Mouse (Mus musculus): ENCODE data around the gene Sprr2a2. TPM values are rescaled to one million over a fixed set of nuclear protein-coding genes. Genes with fewer than 3 reads are reported as not detected.
"Not testable (repeated sequence)": the region's sequence is repeated elsewhere in the genome, so short reads cannot be mapped to it uniquely, and the experiment has no call there.

The Sprr2a2 gene
- polyA plus RNA-seq, 1 experiment from 2014 or later: 0.21 TPM

- DNase-seq; H3K27me3 ChIP-seq (ENCODE audit: insufficient read depth, low read length); H3K27ac ChIP-seq (ENCODE audit: low read depth); ATAC-seq; H3K4me3 ChIP-seq (ENCODE audit: low read depth, low read length); H3K36me3 ChIP-seq (replicated peaks; ENCODE audit: insufficient read depth, low read length); H3K9me3 ChIP-seq (ENCODE audit: low read length); H3K4me2 ChIP-seq (ENCODE audit: low read depth, low read length); H3K4me1 ChIP-seq (ENCODE audit: insufficient read depth); H3K9ac ChIP-seq (replicated peaks): not testable (repeated sequence)
- 54% methylated on average over 3 of the region's 3 CpGs for WGBS (ENCODE audit: insufficient replicate concordance)
These were observed 11.7 kb downstream of the Sprr2a2 start for GRCm38 (mm10) chr3:92227410-92227809.

GRCm38 (mm10) chr3:92236463-92237189, 20.9 kb downstream of the Sprr2a2 start:
- not testable (repeated sequence) for H3K27me3 ChIP-seq (ENCODE audit: insufficient read depth, low read length); ATAC-seq; DNase-seq; H3K9ac ChIP-seq (replicated peaks); H3K27ac ChIP-seq (ENCODE audit: low read depth); H3K4me1 ChIP-seq (ENCODE audit: insufficient read depth); H3K4me3 ChIP-seq (ENCODE audit: low read depth, low read length); H3K9me3 ChIP-seq (ENCODE audit: low read length); H3K4me2 ChIP-seq (ENCODE audit: low read depth, low read length); H3K36me3 ChIP-seq (replicated peaks; ENCODE audit: insufficient read depth, low read length)
- WGBS (ENCODE audit: insufficient replicate concordance): no CpG with 5 or more reads among the region's 5 CpGs

- not testable (repeated sequence) for H3K4me2 ChIP-seq (ENCODE audit: low read depth, low read length); H3K9ac ChIP-seq (replicated peaks); ATAC-seq; H3K4me3 ChIP-seq (ENCODE audit: low read depth, low read length); H3K27me3 ChIP-seq (ENCODE audit: insufficient read depth, low read length); DNase-seq; H3K36me3 ChIP-seq (replicated peaks; ENCODE audit: insufficient read depth, low read length); H3K27ac ChIP-seq (ENCODE audit: low read depth); H3K4me1 ChIP-seq (ENCODE audit: insufficient read depth); H3K9me3 ChIP-seq (ENCODE audit: low read length)
These were observed 23.0 kb downstream of the Sprr2a2 start for GRCm38 (mm10) chr3:92238736-92239135.

GRCm38 (mm10) chr3:92239197-92239596, 23.5 kb downstream of the Sprr2a2 start:
- ATAC-seq; H3K4me2 ChIP-seq (ENCODE audit: low read depth, low read length); H3K27me3 ChIP-seq (ENCODE audit: insufficient read depth, low read length); H3K36me3 ChIP-seq (replicated peaks; ENCODE audit: insufficient read depth, low read length); H3K9me3 ChIP-seq (ENCODE audit: low read length); DNase-seq; H3K4me3 ChIP-seq (ENCODE audit: low read depth, low read length); H3K9ac ChIP-seq (replicated peaks); H3K4me1 ChIP-seq (ENCODE audit: insufficient read depth); H3K27ac ChIP-seq (ENCODE audit: low read depth): not testable (repeated sequence)
- no CpG with 5 or more reads among the region's 1 CpGs for WGBS (ENCODE audit: insufficient replicate concordance)

GRCm38 (mm10) chr3:92244833-92245232, 29.1 kb downstream of the Sprr2a2 start:
- not testable (repeated sequence) for H3K4me1 ChIP-seq (ENCODE audit: insufficient read depth); H3K27ac ChIP-seq (ENCODE audit: low read depth); H3K27me3 ChIP-seq (ENCODE audit: insufficient read depth, low read length); H3K4me2 ChIP-seq (ENCODE audit: low read depth, low read length); ATAC-seq; H3K36me3 ChIP-seq (replicated peaks; ENCODE audit: insufficient read depth, low read length); H3K9ac ChIP-seq (replicated peaks); DNase-seq; H3K9me3 ChIP-seq (ENCODE audit: low read length); H3K4me3 ChIP-seq (ENCODE audit: low read depth, low read length)

- peak; percentile 20; the same call in 1 of the 2 replicates for ATAC-seq
- H3K27me3 ChIP-seq (ENCODE audit: insufficient read depth, low read length); H3K36me3 ChIP-seq (replicated peaks; ENCODE audit: insufficient read depth, low read length); H3K9ac ChIP-seq (replicated peaks); H3K4me3 ChIP-seq (ENCODE audit: low read depth, low read length); H3K9me3 ChIP-seq (ENCODE audit: low read length); H3K4me1 ChIP-seq (ENCODE audit: insufficient read depth); H3K27ac ChIP-seq (ENCODE audit: low read depth); DNase-seq; H3K4me2 ChIP-seq (ENCODE audit: low read depth, low read length): not testable (repeated sequence)
- WGBS (ENCODE audit: insufficient replicate concordance): no CpG with 5 or more reads among the region's 10 CpGs
These were observed 30.5 kb downstream of the Sprr2a2 start for GRCm38 (mm10) chr3:92246245-92246644.

GRCm38 (mm10) chr3:92248494-92248893, 32.8 kb downstream of the Sprr2a2 start:
- not testable (repeated sequence) for H3K9ac ChIP-seq (replicated peaks); H3K4me1 ChIP-seq (ENCODE audit: insufficient read depth); H3K36me3 ChIP-seq (replicated peaks; ENCODE audit: insufficient read depth, low read length); DNase-seq; H3K4me3 ChIP-seq (ENCODE audit: low read depth, low read length); H3K4me2 ChIP-seq (ENCODE audit: low read depth, low read length); H3K9me3 ChIP-seq (ENCODE audit: low read length); H3K27me3 ChIP-seq (ENCODE audit: insufficient read depth, low read length); H3K27ac ChIP-seq (ENCODE audit: low read depth); ATAC-seq

- not testable (repeated sequence) for H3K36me3 ChIP-seq (replicated peaks; ENCODE audit: insufficient read depth, low read length); H3K4me3 ChIP-seq (ENCODE audit: low read depth, low read length); H3K4me2 ChIP-seq (ENCODE audit: low read depth, low read length); H3K9me3 ChIP-seq (ENCODE audit: low read length); DNase-seq; ATAC-seq; H3K9ac ChIP-seq (replicated peaks); H3K4me1 ChIP-seq (ENCODE audit: insufficient read depth); H3K27ac ChIP-seq (ENCODE audit: low read depth); H3K27me3 ChIP-seq (ENCODE audit: insufficient read depth, low read length)
- WGBS (ENCODE audit: insufficient replicate concordance): 75% methylated on average over 1 of the region's 2 CpGs
These were observed 34.7 kb downstream of the Sprr2a2 start for GRCm38 (mm10) chr3:92250450-92250849.

- not testable (repeated sequence) for DNase-seq; ATAC-seq; H3K27me3 ChIP-seq (ENCODE audit: insufficient read depth, low read length); H3K4me1 ChIP-seq (ENCODE audit: insufficient read depth); H3K9me3 ChIP-seq (ENCODE audit: low read length); H3K9ac ChIP-seq (replicated peaks); H3K36me3 ChIP-seq (replicated peaks; ENCODE audit: insufficient read depth, low read length); H3K4me3 ChIP-seq (ENCODE audit: low read depth, low read length); H3K27ac ChIP-seq (ENCODE audit: low read depth); H3K4me2 ChIP-seq (ENCODE audit: low read depth, low read length)
- no CpG with 5 or more reads among the region's 8 CpGs for WGBS (ENCODE audit: insufficient replicate concordance)
These were observed 38.1 kb downstream of the Sprr2a2 start for GRCm38 (mm10) chr3:92253860-92254259.

GRCm38 (mm10) chr3:92258526-92258925, 42.8 kb downstream of the Sprr2a2 start:
- H3K9ac ChIP-seq (replicated peaks); H3K36me3 ChIP-seq (replicated peaks; ENCODE audit: insufficient read depth, low read length); H3K4me2 ChIP-seq (ENCODE audit: low read depth, low read length); DNase-seq; H3K27ac ChIP-seq (ENCODE audit: low read depth); H3K9me3 ChIP-seq (ENCODE audit: low read length); H3K4me1 ChIP-seq (ENCODE audit: insufficient read depth); H3K4me3 ChIP-seq (ENCODE audit: low read depth, low read length); ATAC-seq; H3K27me3 ChIP-seq (ENCODE audit: insufficient read depth, low read length): not testable (repeated sequence)
